Comparison of ENCODE assay signal across 15 mouse cellular contexts in genomic region chr7:126679683-126680082, GRCm38 (mm10).
"Had no signal": no experiment of that assay in that cellular context is flagged by ENCODE, and none has a peak within 500 bp of the region (broad histone marks: within the 10 kb centered on the region; RNA-seq: fewer than 3 reads in every experiment).

No protein-coding gene starts in this region.

- H3K4me2 ChIP-seq: heart, embryonic 12.5 days; hindbrain, embryonic 13.5 days; hindbrain, embryonic 15.5 days; limb, embryonic 13.5 days; limb, embryonic 15.5 days; liver, embryonic 13.5 days had no signal

- H3K4me3 ChIP-seq: heart, embryonic 10.5 days; heart, embryonic 12.5 days; hindbrain, embryonic 13.5 days; hindbrain, embryonic 15.5 days; limb, embryonic 13.5 days; limb, embryonic 15.5 days; liver, embryonic 13.5 days had no signal

- H3K27me3 ChIP-seq: heart, embryonic 12.5 days; hindbrain, embryonic 13.5 days; hindbrain, embryonic 15.5 days; limb, embryonic 13.5 days; limb, embryonic 15.5 days; liver, embryonic 13.5 days had no signal

- DNase-seq: gastrocnemius, postnatal 10 days; gastrocnemius, postnatal 25 days; heart, adult 18-20 months; heart, postnatal 10 days; layer of hippocampus, adult 9-11 months; layer of hippocampus, postnatal 36 days; left cerebral cortex, postnatal 4 days; liver, embryonic 13.5 days had no signal

- ATAC-seq: hindbrain, postnatal 0 days had no signal

- H3K9ac ChIP-seq: heart, embryonic 12.5 days; hindbrain, embryonic 13.5 days; hindbrain, embryonic 15.5 days; limb, embryonic 13.5 days; limb, embryonic 15.5 days; liver, embryonic 13.5 days had no signal

- H3K36me3 ChIP-seq: hindbrain, embryonic 15.5 days had no signal

- H3K27ac ChIP-seq: heart, embryonic 10.5 days; hindbrain, embryonic 13.5 days; hindbrain, embryonic 15.5 days; hindbrain, postnatal 0 days; limb, embryonic 13.5 days; limb, embryonic 15.5 days; liver, embryonic 13.5 days had no signal

- H3K4me1 ChIP-seq: hindbrain, embryonic 13.5 days; hindbrain, embryonic 15.5 days had no signal

- H3K9me3 ChIP-seq: heart, embryonic 10.5 days; heart, embryonic 12.5 days; hindbrain, embryonic 13.5 days; hindbrain, embryonic 15.5 days; limb, embryonic 13.5 days; limb, embryonic 15.5 days; liver, embryonic 13.5 days had no signal
